Mouse (Mus musculus): ENCODE results near the gene Dnm1. TPM values are rescaled to one million over a fixed set of nuclear protein-coding genes. Genes with fewer than 3 reads are reported as not detected.

Dnm1 gene
- 0.53 TPM in 1 of 4 replicates, not detected in the others for total RNA-seq (2023)

DNA sequence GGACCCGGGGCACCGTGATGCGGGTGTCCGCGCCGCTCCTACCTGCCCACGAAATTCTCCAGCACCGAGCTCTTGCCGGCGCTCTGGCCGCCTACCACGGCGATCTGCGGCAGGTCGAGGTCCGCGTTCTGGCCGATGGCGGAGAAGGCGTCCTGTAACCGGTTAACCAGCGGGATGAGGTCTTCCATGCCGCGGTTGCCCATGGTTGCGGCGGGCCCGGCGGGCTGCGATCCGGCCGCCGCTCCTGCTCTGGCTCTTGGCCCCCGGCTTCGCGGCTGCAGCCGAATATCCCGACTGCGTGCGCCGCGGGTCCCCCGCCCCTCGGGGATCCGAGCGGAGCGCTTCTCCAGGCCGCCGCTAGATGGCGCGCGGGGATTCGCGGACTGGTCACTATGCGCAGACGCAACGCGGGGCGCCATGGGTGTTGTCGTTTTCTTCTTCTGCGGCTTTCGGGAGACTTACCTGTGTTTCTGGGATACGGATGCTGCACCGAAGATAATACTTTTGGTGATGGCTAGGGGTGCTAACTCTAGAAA, at the start of gene Dnm1:
TSS of gene Dnm1 (minus strand) at position 332 of the 536 bp plus-strand sequence.

DNA sequence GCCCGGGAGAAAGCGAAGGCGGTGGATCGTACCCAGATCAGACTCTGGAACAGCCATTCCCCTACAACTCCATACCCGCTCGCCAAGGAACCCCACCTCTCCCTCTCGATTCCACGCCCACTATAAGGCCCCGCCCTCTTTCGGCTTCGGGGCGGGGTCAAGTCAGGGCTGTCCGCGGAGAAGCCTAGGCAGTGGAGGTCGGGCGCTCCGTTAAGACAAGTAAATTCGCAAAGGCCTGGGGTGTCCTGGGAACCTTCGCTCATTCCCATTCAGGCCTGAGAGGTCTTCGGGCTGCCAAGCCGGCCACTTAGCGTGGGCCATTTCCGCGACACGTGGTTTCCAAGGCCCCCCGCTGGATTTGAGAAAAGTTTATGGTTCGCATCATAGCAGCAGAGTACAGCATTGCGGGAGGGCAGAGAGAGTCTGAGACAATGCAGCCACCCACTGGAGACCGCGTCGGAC, 42.4 kb upstream of the Dnm1 start, which contains the start of gene Ptges2:
TSS of gene Ptges2 (plus strand) at position 413 of the 462 bp plus-strand sequence.

DNA sequence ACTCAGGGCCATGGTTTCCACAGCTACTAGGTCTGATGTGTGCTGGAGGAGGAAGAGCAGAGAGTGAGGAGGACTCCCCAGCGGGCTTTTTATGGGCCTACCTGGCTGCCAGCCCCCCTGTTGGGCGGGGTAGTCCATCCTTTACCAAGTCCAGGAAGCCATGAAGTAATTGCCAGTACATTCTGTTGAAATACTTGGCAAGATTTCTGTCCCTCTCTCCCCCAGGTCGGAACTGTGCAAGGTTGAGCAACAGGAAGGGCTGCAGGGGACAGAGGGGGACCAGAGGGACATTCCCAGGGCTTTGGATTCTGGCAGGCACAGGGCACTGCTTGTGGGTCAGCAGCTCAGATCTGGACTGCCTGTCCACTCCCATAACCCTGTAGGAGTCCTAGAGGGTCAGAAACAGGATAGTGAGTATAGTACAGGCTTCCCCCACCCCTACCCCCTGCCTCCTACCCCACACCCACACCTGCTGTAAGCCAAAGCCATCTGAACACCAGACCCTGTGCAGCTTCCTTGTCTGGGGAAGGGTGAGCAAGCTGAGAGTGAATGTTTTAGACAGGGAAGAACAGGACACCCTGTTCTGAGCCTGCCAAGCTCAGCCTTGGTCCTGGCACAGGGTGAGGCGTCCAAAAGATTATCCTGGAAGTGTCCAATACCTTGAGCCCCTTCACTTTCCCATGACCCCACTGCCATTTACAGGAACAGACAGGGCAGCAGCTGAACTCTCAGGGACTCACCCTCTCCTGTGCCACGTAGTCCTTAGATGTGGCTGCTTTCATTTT, 34.8 kb upstream of the Dnm1 start, which contains the start of gene Lcn2:
TSS of gene Lcn2 (minus strand) at position 547 of the 785 bp plus-strand sequence.

DNA sequence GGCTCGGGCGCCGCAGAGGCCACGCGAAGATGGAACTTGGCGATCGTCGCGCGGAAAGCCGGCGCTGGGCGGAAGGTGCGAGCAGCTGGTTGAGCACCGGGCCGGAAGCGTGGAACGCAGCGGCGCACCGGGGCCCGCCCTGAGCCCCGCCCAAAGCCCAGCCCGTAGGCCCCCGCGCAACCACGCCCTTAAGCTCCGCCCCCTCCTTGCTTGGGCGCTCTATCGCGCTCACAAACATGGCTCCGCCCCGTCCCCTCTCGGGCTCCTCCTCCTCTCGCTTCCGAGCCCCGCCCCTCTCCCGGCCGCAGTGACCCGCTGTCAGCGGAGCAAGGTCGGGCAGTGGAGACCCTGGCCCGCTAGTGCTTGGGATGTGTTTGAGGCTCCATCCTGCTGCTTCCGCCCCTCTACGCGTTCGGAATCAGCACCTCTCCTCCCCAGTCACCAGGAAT, 28.7 kb upstream of the Dnm1 start, which contains the start of gene 1110008P14Rik:
TSS of gene 1110008P14Rik (minus strand) at position 164 of the 449 bp plus-strand sequence.

DNA sequence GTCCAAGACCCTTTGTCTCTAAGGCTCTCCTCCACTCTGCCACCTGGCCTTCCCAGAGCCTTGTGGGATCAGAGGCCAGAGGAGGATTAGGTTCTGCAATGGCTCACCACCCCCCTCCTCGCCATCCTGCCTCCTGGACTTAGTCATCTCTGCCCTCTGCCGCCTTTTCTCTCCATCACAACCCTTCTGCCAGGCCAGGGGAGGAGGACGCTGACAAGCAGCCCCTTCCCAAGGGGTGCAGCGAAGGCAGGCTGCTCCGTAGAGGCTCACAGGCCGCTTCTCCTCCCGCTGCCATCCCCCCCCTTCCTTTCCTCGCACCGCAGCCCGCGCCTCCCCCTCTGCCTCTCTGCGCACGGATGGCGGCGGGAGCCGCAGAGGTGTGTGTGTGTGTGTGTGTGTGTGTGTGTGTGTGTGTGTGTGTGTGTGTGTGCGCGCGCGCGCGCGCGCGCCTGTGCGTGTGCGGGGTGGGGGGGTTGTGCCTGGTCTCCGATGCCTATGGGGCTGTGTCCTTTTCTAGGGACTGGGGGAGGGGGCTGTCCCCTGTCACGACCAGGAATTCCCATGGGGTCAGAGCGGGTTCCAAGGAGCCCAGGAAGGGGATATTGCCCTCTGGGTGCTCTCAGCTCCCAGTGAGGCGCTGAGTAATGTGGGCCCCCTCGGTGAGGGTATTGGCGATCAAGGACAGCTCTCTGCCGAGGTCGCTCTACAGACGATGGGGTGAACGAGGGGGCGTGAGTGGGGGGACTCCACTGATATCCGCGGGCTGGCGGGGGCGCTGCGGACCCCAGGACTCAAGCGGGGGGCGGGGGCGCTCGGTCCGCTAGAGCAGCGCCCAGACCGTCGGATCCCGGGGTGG, 759 bp downstream of the Dnm1 start, which contains the start of gene Ciz1:
TSS of gene Ciz1 (plus strand) at position 177 of the 856 bp plus-strand sequence.

DNA sequence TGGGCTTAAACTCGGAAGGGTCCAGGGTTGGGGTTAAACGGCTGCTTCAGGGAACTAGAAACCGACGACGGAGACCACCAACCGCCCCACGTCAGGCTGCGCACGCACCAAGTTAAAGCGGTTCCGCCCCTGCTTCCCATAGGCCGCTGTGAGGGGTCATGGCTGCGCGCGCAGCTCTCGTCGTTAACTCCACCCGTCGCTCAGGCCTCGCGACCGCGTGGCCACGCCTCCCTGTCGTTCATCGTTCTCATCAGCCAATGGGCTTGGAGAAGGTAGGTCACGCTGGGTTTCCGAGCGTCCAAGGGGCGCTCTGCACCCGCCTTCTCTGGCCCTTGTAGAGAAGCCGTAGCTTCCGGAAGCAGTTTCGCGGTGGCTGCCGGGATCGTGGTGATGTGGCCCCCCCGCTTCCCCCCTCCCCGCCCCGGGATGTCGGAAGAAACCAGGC, 65.2 kb downstream of the Dnm1 start, which contains the start of gene Swi5:
TSS of gene Swi5 (minus strand) at position 153 of the 445 bp plus-strand sequence.

DNA sequence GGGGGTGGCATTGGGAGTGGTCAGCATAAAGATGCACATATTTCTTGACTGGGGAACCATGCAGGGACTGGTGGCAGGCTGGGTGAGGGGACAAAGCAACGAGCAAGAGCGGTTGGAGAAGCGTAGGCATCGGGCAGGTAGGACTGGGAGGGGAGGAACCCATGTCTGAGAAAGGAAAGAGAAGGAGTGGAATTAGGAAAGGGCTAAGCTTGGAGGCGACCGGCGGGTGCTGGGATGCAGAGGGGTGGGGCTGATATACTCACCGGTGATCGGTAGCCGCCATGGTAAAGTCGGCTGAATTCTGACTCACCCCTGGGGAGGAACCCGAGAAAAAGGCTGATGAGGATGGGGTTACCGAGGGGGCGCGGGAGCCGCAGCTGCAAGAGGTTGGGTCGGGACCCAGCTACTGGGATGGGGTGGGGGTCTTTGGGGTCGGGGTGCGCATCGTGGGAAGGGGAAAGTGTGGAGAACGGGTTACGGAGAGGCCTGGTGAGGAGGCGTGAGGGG, 65.8 kb downstream of the Dnm1 start, which contains the start of gene Golga2:
TSS of gene Golga2 (plus strand) at position 51 of the 507 bp plus-strand sequence.

DNA sequence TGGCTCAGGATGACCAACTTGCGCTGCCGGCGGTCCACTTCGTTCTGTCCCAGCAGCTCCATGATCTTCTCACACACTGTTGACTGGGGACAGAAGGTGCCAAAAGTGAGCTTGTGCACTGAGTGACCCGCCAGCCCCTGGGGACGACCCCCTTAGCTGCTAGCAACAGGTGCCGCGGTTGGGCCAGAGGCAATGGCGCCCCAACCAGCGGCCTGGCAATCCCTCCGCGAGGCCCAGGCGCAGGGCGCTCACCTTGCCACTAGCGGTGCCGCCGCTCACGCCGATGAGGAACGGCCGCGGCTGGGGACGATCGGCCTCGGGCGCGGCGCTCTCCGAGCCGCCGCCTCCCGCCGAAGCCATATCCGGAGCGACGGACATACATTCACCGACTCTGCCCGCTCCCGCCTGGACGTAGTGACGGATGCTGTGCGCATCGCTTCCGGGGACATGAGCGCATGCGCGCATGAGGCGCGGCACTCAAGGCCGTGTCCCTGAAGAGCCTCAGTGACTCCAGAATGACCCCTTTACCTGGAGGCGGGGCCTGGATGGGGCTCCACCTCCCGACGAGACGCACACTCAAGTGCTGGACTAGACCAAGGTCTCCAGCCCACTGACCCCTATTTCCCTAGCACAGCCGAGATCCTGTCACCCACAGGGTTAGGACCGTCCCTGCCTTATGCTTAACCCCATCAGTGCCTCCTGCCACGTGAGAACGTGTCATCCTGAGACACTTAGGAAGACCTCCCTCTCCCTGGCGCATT, 93.3 kb downstream of the Dnm1 start, which contains the start of gene Uck1:
TSS of gene Uck1 (minus strand) at position 503 of the 761 bp plus-strand sequence.

Other genes with a start within 250 kb of the Dnm1 start
- gene Prrc2b, start 202.3 kb downstream of the Dnm1 start, total RNA-seq (2023), result 94.0 to 99.1 TPM (median 96.9 TPM) in 4 replicates
- 16.1 to 20.4 TPM (median 18.2 TPM) in 4 replicates for gene Pomt1, start 116.7 kb downstream of the Dnm1 start, total RNA-seq (2023)
- 120 to 136 TPM (median 126 TPM) in 4 replicates for gene Uck1, start 93.2 kb downstream of the Dnm1 start, total RNA-seq (2023)
- 60.2 to 74.9 TPM (median 69.9 TPM) in 4 replicates for gene Golga2, start 66.0 kb downstream of the Dnm1 start, total RNA-seq (2023)
- gene Swi5, start 65.3 kb downstream of the Dnm1 start, total RNA-seq (2023), result 75.2 to 96.3 TPM (median 76.7 TPM) in 4 replicates
- gene Ciz1, start 1.0 kb downstream of the Dnm1 start, total RNA-seq (2023), result 129 to 145 TPM (median 135 TPM) in 4 replicates
- gene 1110008P14Rik, start 28.6 kb upstream of the Dnm1 start, total RNA-seq (2023), result 45.9 to 49.6 TPM (median 48.1 TPM) in 4 replicates
- gene Lcn2, start 34.9 kb upstream of the Dnm1 start, total RNA-seq (2023), result 1.1 to 2.4 TPM (median 2.2 TPM) in 3 of 4 replicates, not detected in the other
- gene Ptges2, start 42.6 kb upstream of the Dnm1 start, total RNA-seq (2023), result 7.4 to 9.9 TPM (median 9.3 TPM) in 4 replicates
- 4.3 to 4.8 TPM (median 4.6 TPM) in 4 replicates for gene Naif1, start 97.1 kb upstream of the Dnm1 start, total RNA-seq (2023)
- gene Slc25a25, start 98.1 kb upstream of the Dnm1 start, total RNA-seq (2023), result 38.8 to 45.2 TPM (median 41.0 TPM) in 4 replicates
- 67.0 to 70.2 TPM (median 68.4 TPM) in 4 replicates for gene Fam102a, start 182.0 kb upstream of the Dnm1 start, total RNA-seq (2023)
- gene Dpm2, start 217.5 kb upstream of the Dnm1 start, total RNA-seq (2023), result 51.3 to 67.8 TPM (median 59.1 TPM) in 4 replicates
- gene Pip5kl1, start 221.5 kb upstream of the Dnm1 start, total RNA-seq (2023), result 0.57 to 2.8 TPM (median 1.4 TPM) in 4 replicates
- gene 9430097D07Rik, start 222.3 kb upstream of the Dnm1 start, total RNA-seq (2023), result not detected in 4 replicates
- 59.5 to 63.4 TPM (median 60.8 TPM) in 4 replicates for gene St6galnac4, start 233.8 kb upstream of the Dnm1 start, total RNA-seq (2023)
- gene St6galnac6, start 246.4 kb upstream of the Dnm1 start, total RNA-seq (2023), result 6.1 to 11.7 TPM (median 8.8 TPM) in 4 replicates